Mouse (Mus musculus) limb, embryonic 14.5 days (tissue): ENCODE results near the gene Slc9a8. TPM values are rescaled to one million over a fixed set of nuclear protein-coding genes. Genes with fewer than 3 reads are reported as not detected.

Source experiments
- ATAC-seq: fragments of 200-750 bp; cut with Nextera tagmentation; 2 replicates; pipeline ENCODE4 v1.8.0; 2017; ENCODE audit warnings: low read depth, moderate number of reproducible peaks, moderate TSS enrichment; ENCODE audit not compliant: low FRiP score
- DNase-seq: peaks from one replicate; pipeline ENCODE4 v3.0.0-alpha.2; 2015; ENCODE audit warnings: low spot score
- H3K27ac ChIP-seq: fragments of 300-500 bp; sonication (generic); replicated peaks from 2 replicates; pipeline ENCODE4 v1.5.1; 2014; ENCODE audit warnings: low read depth, mild to moderate bottlenecking, low read length, moderate library complexity, mixed read lengths
- H3K27me3 ChIP-seq: fragments of 300-500 bp; sonication (generic); 2 replicates; pipeline ENCODE4 v1.6.1; 2014; ENCODE audit warnings: low read length, mixed read lengths; ENCODE audit not compliant: control insufficient read depth, insufficient read depth
- H3K36me3 ChIP-seq: fragments of 300-500 bp; sonication (generic); 2 replicates; pipeline ENCODE4 v1.6.1; 2014; ENCODE audit warnings: mild to moderate bottlenecking, low read length, moderate library complexity, mixed read lengths; ENCODE audit not compliant: control insufficient read depth, insufficient read depth
- H3K4me1 ChIP-seq: fragments of 300-500 bp; sonication (generic); 2 replicates; pipeline ENCODE4 v1.6.1; 2014; ENCODE audit warnings: antibody characterized with exemption, low read length, mixed read lengths; ENCODE audit not compliant: control insufficient read depth, insufficient read depth
- H3K4me2 ChIP-seq: fragments of 300-500 bp; sonication (generic); replicated peaks from 2 replicates; pipeline ENCODE4 v1.6.1; 2014; ENCODE audit warnings: low read depth, mild to moderate bottlenecking, low read length, moderate library complexity; ENCODE audit not compliant: severe bottlenecking
- H3K4me3 ChIP-seq: fragments of 300-500 bp; sonication (generic); replicated peaks from 2 replicates; pipeline ENCODE4 v1.5.1; 2014; ENCODE audit warnings: low read length
- H3K9ac ChIP-seq: fragments of 300-500 bp; sonication (generic); 2 replicates; pipeline ENCODE4 v1.6.1; 2014; ENCODE audit warnings: mild to moderate bottlenecking, low read depth, low read length, moderate library complexity; ENCODE audit not compliant: severe bottlenecking
- H3K9me3 ChIP-seq: fragments of 300-500 bp; sonication (generic); 2 replicates; pipeline ENCODE4 v1.6.1; 2016; ENCODE audit warnings: low read length; ENCODE audit not compliant: control insufficient read depth
- POLR2A ChIP-seq: fragments of 200-500 bp; IDR thresholded peaks from 2 replicates; pipeline ENCODE4 v1.8.0; 2012; ENCODE audit warnings: inconsistent platforms, mild to moderate bottlenecking, moderate library complexity, borderline replicate concordance; ENCODE audit not compliant: insufficient read depth, insufficient read length; ENCODE audit errors: extremely low read depth
- WGBS: fragments of 180-500 bp; shearing (Covaris S2); extraction: QIAGEN DNeasy Blood & Tissue Kit; methylation state at CpG from one replicate; pipeline ENCODE4 v1.1.7; 2014; 5-methylcytosine and 5-hydroxymethylcytosine counted together
- polyA plus RNA-seq, 2 experiments: library from polyadenylated mRNA; depleted of rRNA in 1 of 2; stranded (reverse) in 1 of 2; unstranded in 1 of 2; fragments of >200 nt; fragmentation: Nextera tagmentation in 1 of 2; extraction: Ambion mirVana in 1 of 2; gene quantifications; 2 replicates each; pipeline versions ENCODE4 v1.2.1 to v1.2.3; 2012 to 2014

Slc9a8 gene
- polyA plus RNA-seq, 2 experiments = 20.1 to 43.0 TPM

GRCm38 (mm10) chr2:167510485-167510884 lies 89.0 kb downstream of the Slc9a8 start:
- no peak overlapping the region for H3K9ac ChIP-seq
- no peak overlapping the region for H3K4me3 ChIP-seq
- H3K4me2 ChIP-seq = no peak overlapping the region
- WGBS = 85% methylated on average over 3 of the region's 3 CpGs
- H3K27me3 ChIP-seq = no peaks in the 10 kb centered on the region
- H3K36me3 ChIP-seq = peaks cover 86% of the 10 kb centered on the region
- no peak overlapping the region for H3K27ac ChIP-seq
- H3K4me1 ChIP-seq = peaks cover 2% of the 10 kb centered on the region; the same call in 1 of the 2 replicates
- DNase-seq = no peak
- no peak for ATAC-seq
- no peak for TF ChIP-seq POLR2A
- no peaks in the 10 kb centered on the region for H3K9me3 ChIP-seq

- ATAC-seq (no peak), DNase-seq (no peak)
- no peaks in the 10 kb centered on the region for H3K4me1 ChIP-seq
- no peak overlapping the region for H3K27ac ChIP-seq
- no peak overlapping the region for H3K4me3 ChIP-seq
- no peaks in the 10 kb centered on the region for H3K27me3 ChIP-seq
- no peak overlapping the region for H3K4me2 ChIP-seq
- no peaks in the 10 kb centered on the region for H3K9me3 ChIP-seq
- 93% methylated on average over 9 of the region's 9 CpGs for WGBS
- TF ChIP-seq POLR2A = no peak
- no peak overlapping the region for H3K9ac ChIP-seq
- peaks cover 98% of the 10 kb centered on the region for H3K36me3 ChIP-seq
These were observed 90.9 kb downstream of the Slc9a8 start for GRCm38 (mm10) chr2:167512365-167512764.

GRCm38 (mm10) chr2:167512970-167513369 lies 91.5 kb downstream of the Slc9a8 start:
- WGBS = 98% methylated on average over 5 of the region's 5 CpGs
- DNase-seq (no peak), ATAC-seq (no peak)
- TF ChIP-seq POLR2A = no peak
- Histone ChIP-seq H3K9me3 (no peaks in the 10 kb centered on the region), H3K36me3 (peaks cover 98% of the 10 kb centered on the region), H3K4me3 (no peak overlapping the region), H3K4me1 (no peaks in the 10 kb centered on the region), H3K4me2 (no peak overlapping the region), H3K27me3 (no peaks in the 10 kb centered on the region), H3K9ac (no peak overlapping the region), H3K27ac (no peak overlapping the region)

GRCm38 (mm10) chr2:167514641-167515040 lies 93.1 kb downstream of the Slc9a8 start:
- no peak for TF ChIP-seq POLR2A
- Histone ChIP-seq H3K36me3 (peaks cover 92% of the 10 kb centered on the region), H3K27ac (no peak overlapping the region), H3K9ac (no peak overlapping the region), H3K27me3 (no peaks in the 10 kb centered on the region), H3K4me2 (no peak overlapping the region), H3K4me3 (no peak overlapping the region), H3K9me3 (no peaks in the 10 kb centered on the region), H3K4me1 (no peaks in the 10 kb centered on the region)
- DNase-seq (no peak), ATAC-seq (no peak)
- 96% methylated on average over 4 of the region's 4 CpGs for whole genome bisulfite sequencing

- Histone ChIP-seq H3K4me2 (no peak overlapping the region), H3K27ac (no peak overlapping the region), H3K36me3 (peaks cover 82% of the 10 kb centered on the region), H3K9me3 (no peaks in the 10 kb centered on the region), H3K9ac (no peak overlapping the region), H3K4me1 (no peaks in the 10 kb centered on the region), H3K27me3 (no peaks in the 10 kb centered on the region), H3K4me3 (no peak overlapping the region)
- 85% methylated on average over 5 of the region's 5 CpGs for WGBS
- no peak for DNase-seq
- no peak for ATAC-seq
- TF ChIP-seq POLR2A = no peak
These were observed 94.2 kb downstream of the Slc9a8 start for GRCm38 (mm10) chr2:167515688-167516087.

GRCm38 (mm10) chr2:167519606-167520252 lies 98.2 kb downstream of the Slc9a8 start:
- DNase-seq = no peak
- TF ChIP-seq POLR2A = no peak
- ATAC-seq = no peak
- WGBS = 84% methylated on average over 5 of the region's 5 CpGs
- Histone ChIP-seq H3K4me2 (no peak overlapping the region), H3K27me3 (no peaks in the 10 kb centered on the region), H3K36me3 (peaks cover 41% of the 10 kb centered on the region), H3K4me1 (no peaks in the 10 kb centered on the region), H3K27ac (no peak overlapping the region), H3K4me3 (no peak overlapping the region), H3K9ac (no peak overlapping the region), H3K9me3 (no peaks in the 10 kb centered on the region)

Other genes starting within 250 kb of the Slc9a8 start
- gene Kcnb1, start 231.6 kb upstream of the Slc9a8 start, polyA plus RNA-seq (2012; rRNA removed) = 2.7 and 3.3 TPM in 2 replicates
- gene Kcnb1, start 231.6 kb upstream of the Slc9a8 start, polyA plus RNA-seq (2014; fragmentation: Nextera tagmentation; extraction: Ambion mirVana) = 1.3 and 1.6 TPM in 2 replicates
- gene Ptgis, start 181.1 kb upstream of the Slc9a8 start, polyA plus RNA-seq (2012; rRNA removed) = 37.7 and 53.0 TPM in 2 replicates
- gene Ptgis, start 181.1 kb upstream of the Slc9a8 start, polyA plus RNA-seq (2014; fragmentation: Nextera tagmentation; extraction: Ambion mirVana) = 31.2 and 31.8 TPM in 2 replicates
- gene B4galt5, start 72.5 kb upstream of the Slc9a8 start, polyA plus RNA-seq (2012; rRNA removed) = 21.8 and 23.6 TPM in 2 replicates
- 23.2 and 24.5 TPM in 2 replicates for gene B4galt5, start 72.5 kb upstream of the Slc9a8 start, polyA plus RNA-seq (2014; fragmentation: Nextera tagmentation; extraction: Ambion mirVana)
- 83.6 and 102 TPM in 2 replicates for gene Rnf114, start 70.9 kb downstream of the Slc9a8 start, polyA plus RNA-seq (2012; rRNA removed)
- gene Rnf114, start 70.9 kb downstream of the Slc9a8 start, polyA plus RNA-seq (2014; fragmentation: Nextera tagmentation; extraction: Ambion mirVana) = 78.1 and 81.9 TPM in 2 replicates
- 17.8 and 23.0 TPM in 2 replicates for gene Spata2, start 71.2 kb downstream of the Slc9a8 start, polyA plus RNA-seq (2012; rRNA removed)
- 12.3 and 12.4 TPM in 2 replicates for gene Spata2, start 71.2 kb downstream of the Slc9a8 start, polyA plus RNA-seq (2014; fragmentation: Nextera tagmentation; extraction: Ambion mirVana)
- 123 and 187 TPM in 2 replicates for gene Snai1, start 116.5 kb downstream of the Slc9a8 start, polyA plus RNA-seq (2012; rRNA removed)
- 67.9 and 69.1 TPM in 2 replicates for gene Snai1, start 116.5 kb downstream of the Slc9a8 start, polyA plus RNA-seq (2014; fragmentation: Nextera tagmentation; extraction: Ambion mirVana)
- gene Ube2v1, start 210.4 kb downstream of the Slc9a8 start, polyA plus RNA-seq (2012; rRNA removed) = 137 and 158 TPM in 2 replicates
- 269 and 270 TPM in 2 replicates for gene Ube2v1, start 210.4 kb downstream of the Slc9a8 start, polyA plus RNA-seq (2014; fragmentation: Nextera tagmentation; extraction: Ambion mirVana)
- gene Gm20431, start 239.8 kb downstream of the Slc9a8 start, polyA plus RNA-seq (2012; rRNA removed) = 6.1 and 11.0 TPM in 2 replicates
- gene Gm20431, start 239.8 kb downstream of the Slc9a8 start, polyA plus RNA-seq (2014; fragmentation: Nextera tagmentation; extraction: Ambion mirVana) = 7.5 and 16.3 TPM in 2 replicates